Mouse (Mus musculus) forebrain, embryonic 10.5 days (tissue): ENCODE data around the gene Ppard. TPM values are rescaled to one million over a fixed set of nuclear protein-coding genes. Genes with fewer than 3 reads are reported as not detected.
"Not testable (repeated sequence)": the region's sequence is repeated elsewhere in the genome, so short reads cannot be mapped to it uniquely, and the experiment has no call there.

Source experiments
- DNase-seq: peaks from one replicate; pipeline ENCODE4 v3.0.0-alpha.2; 2017; ENCODE audit warnings: low spot score; ENCODE audit errors: extremely low spot score
- H3K27ac ChIP-seq: fragments of 300-500 bp; sonication (generic); 2 replicates; pipeline ENCODE4 v1.5.1; 2016; ENCODE audit warnings: mild to moderate bottlenecking
- H3K27me3 ChIP-seq: fragments of 300-500 bp; sonication (generic); 2 replicates; pipeline ENCODE4 v1.6.1; 2016; ENCODE audit warnings: mild to moderate bottlenecking; ENCODE audit not compliant: poor library complexity, severe bottlenecking
- H3K36me3 ChIP-seq: fragments of 300-500 bp; sonication (generic); replicated peaks from 2 replicates; pipeline ENCODE4 v1.6.1; 2016; ENCODE audit warnings: mild to moderate bottlenecking, moderate library complexity
- H3K4me1 ChIP-seq: fragments of 300-500 bp; sonication (generic); 2 replicates; pipeline ENCODE4 v1.6.1; 2016
- H3K4me3 ChIP-seq: fragments of 300-500 bp; sonication (generic); 2 replicates; pipeline ENCODE4 v1.5.1; 2016; ENCODE audit warnings: mild to moderate bottlenecking, moderate library complexity
- H3K9me3 ChIP-seq: fragments of 300-500 bp; sonication (generic); 2 replicates; pipeline ENCODE4 v1.6.1; 2016; ENCODE audit warnings: mild to moderate bottlenecking, moderate library complexity
- WGBS: fragments of 180-500 bp; shearing (Covaris S2); methylation state at CpG from one replicate; pipeline ENCODE4 v1.1.7; 2016; 5-methylcytosine and 5-hydroxymethylcytosine counted together
- polyA plus RNA-seq: library from polyadenylated mRNA; unstranded; fragments of >200 nt; fragmentation: Nextera tagmentation; extraction: Ambion mirVana; gene quantifications from 2 replicates; pipeline ENCODE4 v1.2.1, GENCODE M21; 2016

The Ppard gene
- polyA plus RNA-seq, 1 experiment from 2014 or later: 1.4 TPM

DNA sequence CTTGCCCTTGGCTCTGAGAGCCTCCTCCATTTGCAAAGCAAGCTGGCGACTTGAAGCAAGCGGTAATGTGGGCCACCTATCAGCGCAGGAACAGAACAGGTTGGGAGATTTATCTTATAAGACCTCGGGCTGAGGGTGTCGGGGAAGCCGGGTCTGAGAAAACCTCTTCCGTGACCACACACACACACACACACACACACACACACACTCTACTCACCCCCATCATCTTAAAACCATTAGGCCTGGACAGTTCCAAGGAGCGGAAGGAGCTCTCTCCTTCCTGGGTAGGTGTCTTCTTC is 24.2 kb upstream of the Ppard start:
- no peaks in the 10 kb centered on the region for H3K9me3 ChIP-seq
- peaks cover 23% of the 10 kb centered on the region for H3K36me3 ChIP-seq
- peak overlapping the region; percentile 38 for H3K4me3 ChIP-seq
- 0 out of 2 replicates have a peak overlapping the region, but pooled peaks have one; percentile 73 for H3K27ac ChIP-seq
- peaks cover 18% of the 10 kb centered on the region for H3K27me3 ChIP-seq
- peaks cover 29% of the 10 kb centered on the region for H3K4me1 ChIP-seq
- no peak for DNase-seq
- 84% methylated on average over 8 of the region's 8 CpGs for WGBS

DNA sequence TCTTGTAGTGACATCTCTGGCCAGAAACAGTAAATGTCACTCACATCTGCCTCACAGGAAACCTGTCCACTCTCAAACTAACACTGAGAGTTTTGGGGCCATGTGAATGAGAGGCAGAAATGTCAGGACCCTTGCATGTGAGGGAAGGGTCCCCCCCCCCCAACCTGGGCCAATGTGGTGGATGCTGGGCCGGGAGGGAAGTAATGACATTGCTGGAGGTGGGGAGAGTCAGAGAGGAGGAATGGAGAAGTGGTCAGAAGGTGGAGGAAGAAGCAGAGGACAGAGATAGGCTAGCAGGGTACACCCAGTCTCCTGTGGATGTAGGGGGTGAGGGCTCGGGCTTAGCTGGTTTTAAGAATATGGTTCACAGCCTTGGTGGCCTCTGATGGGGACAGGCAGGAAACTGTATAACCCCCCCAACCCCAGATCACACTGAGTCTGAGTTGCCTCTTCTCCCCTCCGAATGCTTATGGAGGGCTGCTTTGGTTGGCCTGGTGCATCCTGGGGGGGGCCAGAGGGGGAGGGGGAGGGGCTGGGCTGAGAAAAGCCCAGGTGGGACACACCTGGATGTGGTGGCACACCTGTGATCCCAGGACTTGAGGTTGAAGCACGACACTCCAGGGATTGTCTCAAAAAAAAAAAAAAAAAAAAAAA is 22.9 kb upstream of the Ppard start:
- H3K27me3 ChIP-seq: peaks cover 18% of the 10 kb centered on the region
- DNase-seq: no peak

DNA sequence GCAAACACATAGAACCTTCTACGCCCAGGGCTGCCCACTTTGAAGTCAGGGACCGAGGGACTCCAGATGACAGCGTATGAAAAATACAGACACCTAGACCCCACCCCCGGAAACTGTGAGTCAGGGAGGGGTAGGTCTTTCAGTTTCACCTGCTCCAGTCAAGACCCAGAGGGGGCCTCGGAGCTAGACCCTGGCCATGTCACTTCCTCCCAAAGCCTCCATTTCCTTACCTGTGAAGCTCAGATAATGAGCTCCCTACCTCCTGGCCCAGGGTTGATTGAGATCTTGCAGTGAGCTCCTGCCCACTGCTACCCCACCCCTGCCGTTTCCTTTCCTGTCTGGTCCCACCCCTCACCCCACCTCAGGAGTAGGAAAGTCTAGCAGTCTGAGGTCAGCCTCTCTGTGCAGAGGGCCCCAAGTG is 20.6 kb upstream of the Ppard start:
- Histone ChIP-seq H3K4me1 (peaks cover 21% of the 10 kb centered on the region), H3K4me3 (no peak overlapping the region), H3K27ac (no peak overlapping the region), H3K36me3 (no peaks in the 10 kb centered on the region), H3K9me3 (no peaks in the 10 kb centered on the region), H3K27me3 (peaks cover 26% of the 10 kb centered on the region)
- DNase-seq: no peak
- WGBS: 82% methylated on average over 6 of the region's 6 CpGs

More for the DNA sequence above, 22.9 kb upstream of the Ppard start:
- Histone ChIP-seq H3K4me1 (peaks cover 26% of the 10 kb centered on the region), H3K27ac (no peak overlapping the region), H3K9me3 (no peaks in the 10 kb centered on the region), H3K4me3 (no peak overlapping the region), H3K36me3 (peaks cover 10% of the 10 kb centered on the region)
- 80% methylated on average over 4 of the region's 4 CpGs for WGBS

DNA sequence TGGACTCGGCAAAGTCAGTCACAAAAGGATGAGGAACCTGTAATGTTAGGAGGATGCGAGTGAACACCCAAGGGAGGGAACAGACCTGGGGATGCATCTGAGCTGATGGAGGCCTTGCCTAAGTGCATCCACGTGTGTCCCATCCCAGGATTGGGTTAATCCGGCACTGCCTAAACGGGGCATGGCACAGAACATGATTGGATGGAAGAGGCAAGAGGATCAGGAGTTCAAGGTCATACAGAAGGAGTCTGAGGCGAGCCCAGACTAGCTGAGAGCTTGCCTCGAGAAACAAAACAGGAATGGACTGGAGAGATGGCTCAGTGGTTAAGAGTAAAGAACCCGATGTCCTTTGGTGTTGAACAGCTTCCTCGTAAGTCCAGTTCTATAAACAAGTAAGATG is 20.1 kb upstream of the Ppard start:
- H3K27me3 ChIP-seq: peaks cover 31% of the 10 kb centered on the region
- no peak overlapping the region for H3K27ac ChIP-seq
- peaks cover 21% of the 10 kb centered on the region for H3K4me1 ChIP-seq
- no peaks in the 10 kb centered on the region for H3K9me3 ChIP-seq
- no peak for DNase-seq
- 72% methylated on average over 9 of the region's 9 CpGs for WGBS
- no peak overlapping the region for H3K4me3 ChIP-seq
- no peaks in the 10 kb centered on the region for H3K36me3 ChIP-seq

DNA sequence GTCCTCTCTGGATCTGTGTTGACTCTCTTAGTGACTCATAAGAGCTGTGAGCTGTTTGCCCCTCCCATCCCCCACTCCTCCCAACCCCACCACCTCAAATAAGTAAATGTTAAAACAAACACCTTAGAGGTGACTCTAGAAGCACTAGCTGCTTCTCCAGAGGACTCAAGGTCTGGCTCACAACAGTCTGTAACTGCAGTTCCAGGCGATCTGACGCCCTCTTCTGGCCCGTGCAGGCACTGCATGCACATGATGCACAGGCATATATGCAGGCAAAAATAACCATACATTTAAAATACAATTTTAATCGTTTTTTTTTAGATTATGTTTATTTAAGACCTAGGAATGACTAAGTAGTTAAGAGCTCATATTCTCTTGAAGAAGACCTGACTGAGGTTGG is 19.3 kb upstream of the Ppard start:
- no peak overlapping the region for H3K27ac ChIP-seq
- peaks cover 21% of the 10 kb centered on the region for H3K4me1 ChIP-seq
- no peaks in the 10 kb centered on the region for H3K36me3 ChIP-seq
- peaks cover 31% of the 10 kb centered on the region for H3K27me3 ChIP-seq
- H3K9me3 ChIP-seq: no peaks in the 10 kb centered on the region
- DNase-seq: no peak
- WGBS: 33% methylated on average over 4 of the region's 4 CpGs
- no peak overlapping the region for H3K4me3 ChIP-seq

DNA sequence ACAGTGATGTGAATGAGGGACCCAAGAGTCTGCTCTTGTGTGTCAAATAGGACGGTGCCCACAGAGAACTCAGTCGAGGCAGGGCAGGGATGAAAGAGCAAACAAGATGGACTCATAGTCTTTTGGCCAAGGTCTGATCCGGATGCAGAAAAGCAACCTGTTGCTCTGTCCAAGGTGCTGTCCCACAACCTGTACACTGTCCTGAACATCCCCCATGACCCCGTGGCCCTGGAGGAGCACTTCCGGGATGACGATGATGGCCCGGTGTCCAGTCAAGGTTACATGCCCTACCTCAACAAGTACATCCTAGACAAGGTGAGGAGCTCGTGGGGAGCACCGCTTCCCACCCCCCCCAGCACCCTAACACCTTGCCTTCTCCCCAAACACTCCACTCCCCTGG is 15.7 kb upstream of the Ppard start:
- H3K9me3 ChIP-seq: no peaks in the 10 kb centered on the region
- peaks cover 20% of the 10 kb centered on the region for H3K27me3 ChIP-seq
- no peaks in the 10 kb centered on the region for H3K36me3 ChIP-seq
- H3K4me1 ChIP-seq: peaks cover 24% of the 10 kb centered on the region
- WGBS: 89% methylated on average over 9 of the region's 9 CpGs
- H3K27ac ChIP-seq: no peak overlapping the region
- no peak overlapping the region for H3K4me3 ChIP-seq
- DNase-seq: no peak

DNA sequence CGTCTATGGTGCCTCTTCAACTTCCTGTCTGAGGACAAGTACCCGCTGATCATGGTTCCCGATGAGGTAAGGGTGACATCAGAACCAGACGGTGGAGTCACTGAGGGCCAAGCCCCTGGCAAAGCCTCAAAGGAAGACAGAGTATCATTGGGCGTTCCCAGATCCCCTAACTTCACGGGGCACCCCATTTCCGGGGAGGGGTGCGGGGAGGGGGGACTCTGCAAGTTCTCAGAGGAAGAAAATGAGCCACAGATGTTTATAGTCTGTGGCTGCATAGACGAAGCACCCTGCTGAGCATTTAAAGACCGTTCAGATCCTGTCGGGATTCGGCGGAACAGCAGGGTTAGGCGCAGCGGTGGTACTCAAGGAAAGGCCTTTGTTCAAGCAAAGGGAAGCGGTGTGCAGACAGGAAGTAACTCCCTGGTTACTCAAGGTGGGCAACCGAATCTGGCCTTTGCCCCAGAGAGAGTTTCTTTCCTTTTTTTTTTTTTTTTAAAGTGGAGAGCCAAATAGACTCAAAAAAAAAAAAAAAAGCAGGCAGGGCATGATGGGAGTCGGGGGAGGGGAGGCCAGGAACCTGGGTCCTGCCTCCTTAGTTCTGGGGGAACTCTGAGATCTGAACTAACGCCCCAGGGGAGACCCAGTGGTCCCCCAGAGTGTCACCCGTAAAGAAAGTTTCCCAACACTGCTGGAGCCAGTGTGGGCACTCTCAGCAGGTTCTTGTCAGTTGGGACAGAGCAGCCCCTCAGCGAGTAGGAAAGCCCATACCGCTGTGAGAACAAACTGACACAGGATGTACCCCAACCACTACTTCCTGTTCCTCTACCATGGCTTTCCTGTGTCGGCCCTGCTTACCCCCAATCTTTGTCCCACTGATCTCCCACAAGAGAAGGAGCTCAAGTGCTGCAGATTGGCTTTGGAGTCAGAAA is 14.5 kb upstream of the Ppard start:
- peak overlapping the region; percentile 58 for H3K27ac ChIP-seq
- no peak for DNase-seq

DNA sequence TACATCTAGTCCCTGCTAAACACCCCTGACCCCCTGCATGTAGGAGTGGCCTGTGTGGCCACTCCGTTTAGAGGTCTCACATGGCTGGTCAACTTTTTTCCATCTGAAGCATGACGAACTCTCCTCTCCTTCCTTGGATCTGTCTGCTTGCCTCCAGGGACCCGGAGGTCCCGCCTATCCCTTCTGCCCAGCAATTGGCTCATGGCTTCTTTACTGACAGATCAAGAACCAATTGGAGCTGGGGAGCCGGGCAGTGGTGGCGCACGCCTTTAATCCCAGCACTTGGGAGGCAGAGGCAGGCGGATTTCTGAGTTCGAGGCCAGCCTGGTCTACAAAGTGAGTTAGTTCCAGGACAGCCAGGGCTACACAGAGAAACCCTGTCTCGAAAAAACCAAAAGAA is 10.0 kb upstream of the Ppard start:
- 94% methylated on average over 10 of the region's 10 CpGs for WGBS
- DNase-seq, H3K4me3 ChIP-seq, H3K36me3 ChIP-seq, H3K9me3 ChIP-seq, H3K27ac ChIP-seq: not testable (repeated sequence)
- Histone ChIP-seq H3K4me1 (peaks cover 40% of the 10 kb centered on the region), H3K27me3 (peaks cover 31% of the 10 kb centered on the region)

More for the DNA sequence above, 14.5 kb upstream of the Ppard start:
- Histone ChIP-seq H3K4me1 (peaks cover 19% of the 10 kb centered on the region), H3K36me3 (no peaks in the 10 kb centered on the region), H3K9me3 (no peaks in the 10 kb centered on the region), H3K27me3 (peaks cover 29% of the 10 kb centered on the region), H3K4me3 (peak overlapping the region; percentile 27)
- WGBS: 34% methylated on average over 23 of the region's 23 CpGs

DNA sequence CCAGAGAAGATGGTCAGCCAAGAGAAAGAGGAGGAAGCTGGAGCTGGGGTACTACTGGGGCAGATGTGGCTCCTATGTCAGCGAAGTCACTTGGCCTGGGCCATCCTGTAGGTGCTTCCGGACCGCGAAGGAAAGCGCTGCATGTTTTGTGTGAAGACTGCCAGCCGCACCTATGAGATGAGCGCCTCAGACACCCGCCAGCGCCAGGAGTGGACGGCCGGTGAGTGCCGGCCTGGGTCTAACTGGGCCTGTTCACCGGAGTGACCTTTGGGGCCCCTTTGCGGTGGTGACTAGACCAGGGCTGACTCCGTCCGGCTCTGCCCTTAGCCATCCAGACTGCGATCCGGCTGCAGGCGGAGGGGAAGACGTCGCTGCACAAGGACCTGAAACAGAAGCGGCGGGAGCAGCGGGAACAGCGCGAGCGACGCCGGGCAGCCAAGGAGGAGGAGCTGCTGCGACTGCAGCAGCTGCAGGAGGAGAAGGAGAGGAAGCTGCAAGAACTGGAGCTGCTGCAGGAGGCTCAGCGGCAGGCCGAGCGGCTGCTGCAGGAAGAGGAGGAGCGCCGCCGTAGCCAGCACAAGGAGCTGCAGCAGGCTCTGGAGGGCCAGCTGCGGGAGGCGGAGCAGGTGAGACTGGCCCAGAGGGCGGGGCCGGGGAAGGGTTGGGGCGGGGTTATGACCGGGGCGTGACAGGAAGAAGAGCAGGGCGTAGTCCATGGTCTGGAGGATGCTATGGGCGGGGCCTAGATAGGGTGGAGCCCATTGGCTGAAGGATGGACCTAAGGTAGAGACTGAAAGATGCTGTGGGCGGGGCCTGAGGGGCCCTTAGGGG is 8.7 kb upstream of the Ppard start:
- peak; percentile 94 for DNase-seq
- H3K9me3 ChIP-seq: no peaks in the 10 kb centered on the region
- H3K4me3 ChIP-seq: peak overlapping the region; percentile 69
- H3K4me1 ChIP-seq: peaks cover 29% of the 10 kb centered on the region
- 1% methylated on average over 46 of the region's 46 CpGs for WGBS
- H3K27ac ChIP-seq: peak overlapping the region; percentile 90
- peaks cover 24% of the 10 kb centered on the region for H3K27me3 ChIP-seq
- H3K36me3 ChIP-seq: no peaks in the 10 kb centered on the region

DNA sequence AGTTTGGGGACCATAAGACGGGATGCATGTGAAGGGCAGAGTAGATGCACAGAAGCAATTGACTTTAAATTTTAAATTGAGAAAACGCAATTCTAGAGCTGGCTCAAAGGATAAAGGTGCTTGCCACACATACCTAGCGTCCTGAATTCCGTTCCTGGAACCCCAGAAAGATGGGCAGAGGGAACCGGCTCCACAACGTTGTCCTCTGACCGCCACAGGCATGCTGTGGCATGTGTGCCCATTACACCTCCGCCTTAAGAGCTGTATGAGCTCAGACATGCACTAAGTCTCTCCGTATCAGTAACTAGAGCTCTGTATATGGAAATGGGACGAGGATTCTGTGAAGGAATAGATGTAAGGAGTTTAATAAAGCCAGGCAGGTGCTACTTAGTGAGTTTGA is 7.9 kb upstream of the Ppard start:
- H3K4me3 ChIP-seq: no peak overlapping the region
- H3K9me3 ChIP-seq: no peaks in the 10 kb centered on the region
- no peak overlapping the region for H3K27ac ChIP-seq
- H3K36me3 ChIP-seq: no peaks in the 10 kb centered on the region
- DNase-seq: no peak
- WGBS: 89% methylated on average over 10 of the region's 10 CpGs
- peaks cover 29% of the 10 kb centered on the region for H3K4me1 ChIP-seq
- H3K27me3 ChIP-seq: peaks cover 24% of the 10 kb centered on the region

DNA sequence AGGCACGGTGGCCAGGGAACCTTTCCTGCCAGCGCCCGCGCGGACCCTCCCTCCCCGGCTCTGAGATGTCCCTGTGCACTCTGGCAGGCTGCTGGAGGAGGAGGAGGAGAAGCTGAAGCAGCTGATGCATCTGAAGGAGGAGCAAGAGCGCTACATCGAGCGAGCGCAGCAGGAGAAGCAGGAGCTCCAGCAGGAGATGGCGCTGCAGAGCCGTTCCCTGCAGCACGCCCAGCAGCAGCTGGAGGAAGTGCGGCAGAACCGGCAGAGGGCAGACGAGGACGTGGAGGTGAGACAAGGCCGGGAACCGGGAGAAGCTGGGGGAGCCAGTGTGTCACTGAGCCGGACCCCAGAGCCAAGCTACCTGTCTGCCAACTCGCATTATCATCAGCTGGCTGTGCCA is 6.5 kb upstream of the Ppard start:
- Histone ChIP-seq H3K27ac (peak overlapping the region; percentile 78), H3K9me3 (no peaks in the 10 kb centered on the region), H3K4me1 (peaks cover 29% of the 10 kb centered on the region), H3K36me3 (no peaks in the 10 kb centered on the region), H3K27me3 (peaks cover 25% of the 10 kb centered on the region), H3K4me3 (peak overlapping the region; percentile 54)
- DNase-seq: peak; percentile 89
- WGBS: under 1% methylated on average over 21 of the region's 21 CpGs

DNA sequence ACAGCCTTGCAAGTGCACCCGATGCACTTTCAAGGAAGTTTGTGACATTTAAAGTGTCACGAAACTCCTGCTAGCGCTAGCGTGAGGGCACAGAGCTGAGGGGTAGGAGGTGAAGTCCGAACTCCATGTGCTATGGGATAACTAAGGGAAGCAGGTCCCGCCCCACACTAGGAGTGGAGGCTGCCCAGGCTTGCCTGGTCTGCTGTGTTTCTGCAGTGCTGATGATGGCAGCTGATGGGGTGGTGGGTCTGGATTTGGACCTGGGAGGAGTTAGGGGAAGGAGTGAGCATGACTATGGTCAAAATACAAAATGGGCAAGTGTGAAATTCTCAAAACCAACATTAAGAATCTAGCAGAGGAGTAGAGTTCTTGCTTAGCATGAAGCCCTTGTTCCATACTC is 2.0 kb upstream of the Ppard start:
- no peaks in the 10 kb centered on the region for H3K36me3 ChIP-seq
- no peak overlapping the region for H3K4me3 ChIP-seq
- WGBS: 86% methylated on average over 6 of the region's 6 CpGs

More for the DNA sequence above, 2.0 kb upstream of the Ppard start:
- no peak overlapping the region for H3K27ac ChIP-seq
- DNase-seq: no peak
- H3K4me1 ChIP-seq: peaks cover 39% of the 10 kb centered on the region
- peaks cover 14% of the 10 kb centered on the region for H3K27me3 ChIP-seq
- no peaks in the 10 kb centered on the region for H3K9me3 ChIP-seq
